Mouse (Mus musculus) forelimb bud, embryonic 11.5 days (tissue): ENCODE data around the gene Gpatch2.

Source experiments
- DNase-seq: peaks from one replicate; pipeline ENCODE4 v3.0.0-alpha.2; 2012; ENCODE audit warnings: low read depth, low spot score

The Gpatch2 gene

GRCm38 (mm10) chr1:187366806-187367205 lies 151.5 kb downstream of the Gpatch2 start:
- DNase-seq, result no peak

DNA sequence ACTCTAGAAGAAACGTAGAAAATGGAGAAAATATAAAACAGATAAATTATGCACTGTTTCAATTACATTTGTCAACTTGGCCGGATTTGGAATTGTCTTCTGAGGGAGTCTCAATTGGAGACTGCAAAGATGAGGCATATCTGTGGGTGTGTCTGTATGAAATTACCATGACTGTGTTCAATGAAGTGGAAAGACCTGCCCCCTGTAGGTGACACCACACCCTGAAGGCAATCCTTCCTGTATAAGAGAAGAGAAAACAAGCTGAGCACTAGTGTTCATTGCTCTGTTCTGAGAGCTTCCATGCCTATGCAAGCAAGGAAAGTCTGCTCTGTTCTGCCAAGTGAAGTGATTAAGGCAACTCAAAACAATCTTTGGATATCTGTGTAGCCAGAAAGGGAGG lies 153.7 kb downstream of the Gpatch2 start:
- DNase-seq, result no peak

GRCm38 (mm10) chr1:187373506-187373905 lies 158.2 kb downstream of the Gpatch2 start:
- no peak for DNase-seq

GRCm38 (mm10) chr1:187374418-187374817 lies 159.1 kb downstream of the Gpatch2 start:
- DNase-seq, result no peak

GRCm38 (mm10) chr1:187376946-187377671 lies 161.8 kb downstream of the Gpatch2 start:
- no peak for DNase-seq

DNA sequence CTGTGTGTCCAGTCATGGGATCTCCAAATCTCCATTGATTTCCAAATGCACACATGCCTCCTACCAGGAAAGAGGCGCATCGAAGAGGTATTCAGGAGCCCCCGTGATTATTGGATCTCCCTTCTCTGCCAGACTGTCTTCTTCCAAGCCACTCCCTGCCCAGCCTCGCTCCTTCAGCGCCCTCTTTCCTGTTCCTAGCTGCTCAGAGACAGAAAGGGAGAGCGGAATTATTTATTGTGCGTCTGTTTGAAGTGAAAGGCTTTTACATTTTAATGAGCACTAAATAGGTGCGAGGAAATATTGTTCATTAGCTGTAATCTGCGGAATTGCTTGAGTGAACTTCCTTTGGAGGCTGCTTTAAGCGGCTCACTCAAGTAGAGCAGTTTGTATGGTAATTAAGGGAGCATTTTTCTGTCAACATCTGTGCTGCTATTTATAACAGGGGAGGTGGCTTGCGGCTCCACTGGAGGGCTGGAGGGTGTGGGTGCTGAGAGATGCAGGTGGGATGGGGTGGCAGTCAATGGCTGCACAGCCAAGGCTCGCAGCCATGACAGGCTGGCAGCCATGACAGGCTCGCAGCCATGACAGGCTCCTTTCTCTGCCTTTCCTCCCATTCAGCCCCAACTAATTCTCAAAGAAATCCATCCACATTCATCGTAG lies 162.7 kb downstream of the Gpatch2 start:
- DNase-seq, result peak; percentile 21

DNA sequence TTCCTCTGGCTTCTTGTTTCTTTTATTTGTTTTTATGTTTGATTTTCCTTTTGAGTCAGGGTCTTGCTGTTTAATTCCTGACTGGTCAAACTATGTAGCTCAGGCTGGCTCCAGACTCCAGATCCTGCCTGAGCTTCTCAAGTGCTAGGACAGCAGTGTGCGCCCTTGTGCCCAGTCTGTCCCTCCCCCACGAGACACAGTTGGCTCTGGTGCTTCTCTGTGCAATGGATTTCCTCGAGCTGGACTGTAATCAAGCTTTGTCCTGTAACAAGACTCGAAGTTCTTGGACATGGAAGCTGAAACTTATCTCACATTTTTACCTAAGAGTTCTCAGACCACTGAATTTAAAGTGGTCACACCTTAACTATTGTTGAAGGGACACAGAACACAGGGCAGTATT lies 174.2 kb downstream of the Gpatch2 start:
- DNase-seq, result no peak

GRCm38 (mm10) chr1:187400834-187401233 lies 185.5 kb downstream of the Gpatch2 start:
- DNase-seq, result no peak
